In the genomic region with DNA sequence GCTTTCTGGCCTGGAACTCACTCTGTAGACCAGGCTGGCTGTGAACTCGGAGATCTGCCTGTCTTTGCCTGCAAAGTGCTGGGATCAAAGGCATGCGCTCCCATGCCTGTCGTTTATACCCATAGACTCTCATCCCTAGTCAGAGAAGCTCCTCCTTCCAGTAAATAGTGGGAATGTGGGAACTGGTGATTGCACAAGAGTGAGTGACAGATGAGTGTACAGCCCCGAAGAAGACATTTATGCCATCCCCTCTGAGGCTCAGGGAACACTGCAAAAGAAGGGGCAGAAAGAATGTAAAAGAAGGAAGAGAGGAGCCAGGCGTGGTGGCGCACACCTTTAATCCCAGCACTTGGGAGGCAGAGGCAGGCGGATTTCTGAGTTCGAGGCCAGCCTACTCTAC, we compare ENCODE assay signal across 24 mouse cellular contexts. TPM values are rescaled to one million over a fixed set of nuclear protein-coding genes. Genes with fewer than 3 reads are reported as not detected.
DNase-seq lines count a peak whose midpoint lies in the region; ATAC-seq and TF ChIP-seq lines count a peak whose summit lies in the region.
"Had no signal": no experiment of that assay in that cellular context is flagged by ENCODE, and none has a peak within 500 bp of the region (broad histone marks: within the 10 kb centered on the region; RNA-seq: fewer than 3 reads in every experiment).

No protein-coding gene starts in this region.

- no peak overlapping the region for H3K4me3 ChIP-seq in heart, embryonic 11.5 days (ENCODE audit: low read depth, low read length)
- no peak overlapping the region for H3K4me3 ChIP-seq in liver, postnatal 0 days (ENCODE audit: low read depth, low read length)
- no peak overlapping the region for H3K4me3 ChIP-seq in liver, embryonic 11.5 days (ENCODE audit: low read depth, low read length)
- H3K4me3 ChIP-seq: embryonic facial prominence, embryonic 13.5 days; embryonic facial prominence, embryonic 15.5 days; erythroblast, embryonic 14.5 days; forebrain, embryonic 13.5 days had no signal

- peak; percentile 49 for DNase-seq in heart, adult 11 months
- DNase-seq in liver, postnatal 0 days, result no peak
- no peak for DNase-seq in liver, embryonic 11.5 days (ENCODE audit: low spot score)
- no peak for DNase-seq in adrenal gland, postnatal 14 days
- DNase-seq: adrenal gland, adult 8-10 months; adrenal gland, postnatal 25 days; cerebellum, adult 11 months; cerebellum, adult 18-20 months; cerebellum, adult 8-10 months; cerebellum, adult 9-11 months; cerebellum, postnatal 14 days; cerebellum, postnatal 36 days; embryo, embryonic 11 days had no signal

- no peaks in the 10 kb centered on the region for H3K9me3 ChIP-seq in heart, embryonic 11.5 days (replicated peaks; ENCODE audit: control insufficient read depth, low read length)
- H3K9me3 ChIP-seq in liver, postnatal 0 days (ENCODE audit: low read length), result no peaks in the 10 kb centered on the region
- H3K9me3 ChIP-seq in liver, embryonic 11.5 days (ENCODE audit: control insufficient read depth, low read length), result no peaks in the 10 kb centered on the region
- H3K9me3 ChIP-seq: embryonic facial prominence, embryonic 13.5 days; embryonic facial prominence, embryonic 15.5 days; forebrain, embryonic 13.5 days had no signal

- H3K9ac ChIP-seq in heart, embryonic 11.5 days (ENCODE audit: low read depth, low read length), result no peak overlapping the region
- H3K9ac ChIP-seq in liver, postnatal 0 days (replicated peaks), result no peak overlapping the region
- no peak overlapping the region for H3K9ac ChIP-seq in liver, embryonic 11.5 days (ENCODE audit: low read depth, low read length)
- H3K9ac ChIP-seq: embryonic facial prominence, embryonic 13.5 days; embryonic facial prominence, embryonic 15.5 days; forebrain, embryonic 13.5 days had no signal

- WGBS in heart, embryonic 11.5 days (ENCODE audit: insufficient replicate concordance), result 76% methylated on average over 8 of the region's 8 CpGs
- 79% methylated on average over 8 of the region's 8 CpGs for WGBS in liver, postnatal 0 days (ENCODE audit: insufficient replicate concordance)
- 81% methylated on average over 8 of the region's 8 CpGs for WGBS in liver, embryonic 11.5 days

- no peaks in the 10 kb centered on the region for H3K36me3 ChIP-seq in heart, embryonic 11.5 days (ENCODE audit: control insufficient read depth, insufficient read depth, low read length)
- no peaks in the 10 kb centered on the region for H3K36me3 ChIP-seq in liver, postnatal 0 days (replicated peaks; ENCODE audit: insufficient read depth, low read length)
- no peaks in the 10 kb centered on the region for H3K36me3 ChIP-seq in liver, embryonic 11.5 days (ENCODE audit: control insufficient read depth, insufficient read depth, low read length)
- H3K36me3 ChIP-seq: embryonic facial prominence, embryonic 13.5 days; embryonic facial prominence, embryonic 15.5 days; G1E had no signal

- no peak for ATAC-seq in heart, embryonic 11.5 days (replicated peaks; ENCODE audit: insufficient number of reproducible peaks, low FRiP score, low TSS enrichment)
- ATAC-seq in liver, postnatal 0 days, result peak; percentile 88
- no peak for ATAC-seq in liver, embryonic 11.5 days (replicated peaks; ENCODE audit: low FRiP score)
- ATAC-seq: activated CD4-positive, CD25-positive, alpha-beta regulatory T cell, adult 4 months; CD4-positive, CD25-positive, alpha-beta regulatory T cell, adult 4 months; forebrain, embryonic 13.5 days; forebrain, embryonic 16.5 days; Patski had no signal

- peaks cover 5% of the 10 kb centered on the region; the same call in 1 of the 2 replicates for H3K4me1 ChIP-seq in heart, embryonic 11.5 days (ENCODE audit: control insufficient read depth, insufficient read depth, low read length)
- H3K4me1 ChIP-seq in liver, postnatal 0 days (ENCODE audit: insufficient read depth), result no peaks in the 10 kb centered on the region
- H3K4me1 ChIP-seq in liver, embryonic 11.5 days (replicated peaks; ENCODE audit: control insufficient read depth, insufficient read depth, low read length), result no peaks in the 10 kb centered on the region
- H3K4me1 ChIP-seq: embryonic facial prominence, embryonic 13.5 days; embryonic facial prominence, embryonic 15.5 days had no signal

- no peak for TF ChIP-seq EP300 in liver, postnatal 0 days (IDR thresholded peaks at IDR 0.05; ENCODE audit: low read depth)

- TF ChIP-seq CTCF in liver, postnatal 0 days (IDR thresholded peaks at IDR 0.05; ENCODE audit: low read depth), result no peak

- no peak overlapping the region for H3K4me2 ChIP-seq in heart, embryonic 11.5 days
- H3K4me2 ChIP-seq in liver, postnatal 0 days (ENCODE audit: low read depth, low read length), result no peak overlapping the region
- H3K4me2 ChIP-seq in liver, embryonic 11.5 days, result no peak overlapping the region
- H3K4me2 ChIP-seq: embryonic facial prominence, embryonic 13.5 days; embryonic facial prominence, embryonic 15.5 days; forebrain, embryonic 13.5 days had no signal

- no peak overlapping the region for H3K27ac ChIP-seq in heart, embryonic 11.5 days (ENCODE audit: low read depth, low read length)
- H3K27ac ChIP-seq in liver, postnatal 0 days (ENCODE audit: low read depth), result 0 out of 2 replicates have a peak overlapping the region, but pooled peaks have one; percentile 36
- H3K27ac ChIP-seq in liver, embryonic 11.5 days (ENCODE audit: low read depth, low read length), result no peak overlapping the region
- H3K27ac ChIP-seq: embryonic facial prominence, embryonic 13.5 days; embryonic facial prominence, embryonic 15.5 days; forebrain, embryonic 13.5 days had no signal

- H3K27me3 ChIP-seq in heart, embryonic 11.5 days (ENCODE audit: control insufficient read depth, insufficient read depth, low read length), result no peaks in the 10 kb centered on the region
- H3K27me3 ChIP-seq in liver, postnatal 0 days (ENCODE audit: insufficient read depth, low read length), result no peaks in the 10 kb centered on the region
- H3K27me3 ChIP-seq in liver, embryonic 11.5 days (replicated peaks; ENCODE audit: control insufficient read depth, insufficient read depth, low read length), result no peaks in the 10 kb centered on the region
- H3K27me3 ChIP-seq: CH12.LX; embryonic facial prominence, embryonic 13.5 days; embryonic facial prominence, embryonic 15.5 days; forebrain, embryonic 13.5 days; Patski had no signal

RNA-seq across cellular contexts. Expression of a gene that starts 53.6 kb away (rescaled TPM):
- polyA plus RNA-seq in heart, embryonic 11.5 days (2014; fragmentation: Nextera tagmentation; extraction: Ambion mirVana), result 6.5 TPM in 2 replicates
- 5.2 TPM in 2 replicates for polyA plus RNA-seq in liver, postnatal 0 days (2015; fragmentation: Nextera tagmentation; extraction: Ambion mirVana)
- polyA plus RNA-seq in liver, embryonic 11.5 days (2014; fragmentation: Nextera tagmentation; extraction: Ambion mirVana), result 3.6 and 4.1 TPM in 2 replicates
- total RNA-seq in adrenal gland, postnatal 14 days (2021), result 19.5 and 21.6 TPM in 2 replicates
- total RNA-seq: CH12.LX, G1E had no signal
- polyA plus RNA-seq: activated CD4-positive, CD25-positive, alpha-beta regulatory T cell, adult 4 months; CD4-positive, CD25-positive, alpha-beta regulatory T cell, adult 4 months; G1E had no signal
